In genomic region chr15:86482362-86482761, GRCm38 (mm10) we compare ENCODE assay signal across 22 mouse cellular contexts.
DNase-seq lines count a peak whose midpoint lies in the region; ATAC-seq and TF ChIP-seq lines count a peak whose summit lies in the region.
"Had no signal": no experiment of that assay in that cellular context is flagged by ENCODE, and none has a peak within 500 bp of the region (broad histone marks: within the 10 kb centered on the region; RNA-seq: fewer than 3 reads in every experiment).

No protein-coding gene starts in this region.

- H3K27me3 ChIP-seq in lung, postnatal 0 days (replicated peaks; ENCODE audit: insufficient read depth, low read length): no peaks in the 10 kb centered on the region
- H3K27me3 ChIP-seq: embryonic facial prominence, embryonic 13.5 days; embryonic facial prominence, embryonic 15.5 days; forebrain, embryonic 12.5 days; forebrain, embryonic 15.5 days had no signal

- H3K27ac ChIP-seq in lung, postnatal 0 days (ENCODE audit: low read length): no peak overlapping the region
- H3K27ac ChIP-seq: embryonic facial prominence, embryonic 13.5 days; embryonic facial prominence, embryonic 15.5 days; forebrain, embryonic 10.5 days; forebrain, embryonic 12.5 days; forebrain, embryonic 15.5 days had no signal

- no peak overlapping the region for H3K4me2 ChIP-seq in lung, postnatal 0 days (replicated peaks; ENCODE audit: low read depth, low read length)
- H3K4me2 ChIP-seq: embryonic facial prominence, embryonic 13.5 days; embryonic facial prominence, embryonic 15.5 days; forebrain, embryonic 12.5 days; forebrain, embryonic 15.5 days had no signal

- no peak for TF ChIP-seq CTCF in lung, postnatal 0 days (IDR thresholded peaks at IDR 0.05)
- TF ChIP-seq CTCF in lung, adult 2 months (IDR thresholded peaks at IDR 0.05; ENCODE audit: insufficient read depth, low read length): no peak

- 58% methylated on average over 5 of the region's 5 CpGs for WGBS in lung, postnatal 0 days
- WGBS in lung, adult 2 months: 67% methylated on average over 5 of the region's 5 CpGs

- peak; percentile 43 for DNase-seq in lung, postnatal 0 days (ENCODE audit: low spot score)
- no peak for DNase-seq in lung, adult 2 months
- DNase-seq in lung, postnatal 36 days: peak; percentile 14
- DNase-seq in lung, adult 18-20 months: no peak
- DNase-seq in lung, postnatal 4 days: peak; percentile 20 to 57
- no peak for DNase-seq in layer of hippocampus, adult 9-10 months (ENCODE audit: low spot score)
- DNase-seq: adrenal gland, adult 2 months; adrenal gland, postnatal 10 days; adrenal gland, postnatal 25 days; cerebellum, adult 11 months; cerebellum, adult 18-20 months; cerebellum, adult 8-10 months; cerebellum, adult 9-11 months; cerebellum, postnatal 14 days; cerebellum, postnatal 36 days; embryo, embryonic 11 days had no signal

- peaks cover 9% of the 10 kb centered on the region; the same call in 1 of the 2 replicates for H3K4me1 ChIP-seq in lung, postnatal 0 days (ENCODE audit: insufficient read depth, low read depth, low read length)
- 0 out of 2 replicates have a peak, but pooled peaks cover 5% of the 10 kb centered on the region for H3K4me1 ChIP-seq in lung, adult 2 months (ENCODE audit: control insufficient read depth, insufficient read depth, low read length)

- TF ChIP-seq POLR2A in lung, adult 2 months (IDR thresholded peaks at IDR 0.05; ENCODE audit: borderline replicate concordance, extremely low read depth, low read depth, low read length): no peak

- no peaks in the 10 kb centered on the region for H3K9me3 ChIP-seq in lung, postnatal 0 days (ENCODE audit: low read length)
- H3K9me3 ChIP-seq: embryonic facial prominence, embryonic 13.5 days; embryonic facial prominence, embryonic 15.5 days; forebrain, embryonic 10.5 days; forebrain, embryonic 12.5 days; forebrain, embryonic 15.5 days had no signal

- TF ChIP-seq EP300 in lung, postnatal 0 days (IDR thresholded peaks at IDR 0.05): no peak

- ATAC-seq in lung, postnatal 0 days: peak; percentile 53
- ATAC-seq: forebrain, embryonic 15.5 days had no signal

- no peak overlapping the region for H3K9ac ChIP-seq in lung, postnatal 0 days (replicated peaks; ENCODE audit: low read depth)
- H3K9ac ChIP-seq: embryonic facial prominence, embryonic 13.5 days; embryonic facial prominence, embryonic 15.5 days; forebrain, embryonic 12.5 days; forebrain, embryonic 15.5 days had no signal

- H3K4me3 ChIP-seq in lung, postnatal 0 days (ENCODE audit: low read depth, low read length): no peak overlapping the region
- H3K4me3 ChIP-seq in lung, adult 2 months (replicated peaks; ENCODE audit: extremely low read depth, low read depth, low read length): no peak overlapping the region
- H3K4me3 ChIP-seq: embryonic facial prominence, embryonic 13.5 days; embryonic facial prominence, embryonic 15.5 days; erythroblast, embryonic 14.5 days; forebrain, embryonic 10.5 days; forebrain, embryonic 12.5 days; forebrain, embryonic 15.5 days had no signal

- no peaks in the 10 kb centered on the region for H3K36me3 ChIP-seq in lung, postnatal 0 days (ENCODE audit: insufficient read depth, low read length)
- H3K36me3 ChIP-seq: embryonic facial prominence, embryonic 13.5 days; embryonic facial prominence, embryonic 15.5 days; forebrain, embryonic 10.5 days; forebrain, embryonic 12.5 days; forebrain, embryonic 15.5 days had no signal

Comparison
In these comparisons a context has a peak if more than half of its experiments do, and no peak if none do; other contexts are left out.
1. DNase-seq: peak in lung, postnatal 0 days (single experiment), lung, postnatal 36 days (single experiment) and lung, postnatal 4 days (2 of 2); none in lung, adult 2 months (single experiment), lung, adult 18-20 months (0 of 2) and layer of hippocampus, adult 9-10 months (single experiment).